Mouse (Mus musculus) hindbrain, postnatal 0 days (tissue): ENCODE data around the gene Gpr156. TPM values are rescaled to one million over a fixed set of nuclear protein-coding genes. Genes with fewer than 3 reads are reported as not detected.
A peak's percentile ranks its signal among the peaks of the same experiment; 100 is the strongest.

Experiments
- ATAC-seq: fragments of 200-750 bp; cut with Nextera tagmentation; 2 replicates; pipeline ENCODE4 v1.8.0; 2017; ENCODE audit warnings: mild to moderate bottlenecking, moderate TSS enrichment, moderate library complexity
- DNase-seq: peaks from one replicate; pipeline ENCODE4 v3.0.0-alpha.2; 2015; ENCODE audit warnings: low spot score
- H3K27ac ChIP-seq: fragments of 300-500 bp; sonication (generic); 2 replicates; pipeline ENCODE4 v1.5.1; 2014; ENCODE audit warnings: mild to moderate bottlenecking
- H3K27me3 ChIP-seq: fragments of 300-500 bp; sonication (generic); 2 replicates; pipeline ENCODE4 v1.6.1; 2014; ENCODE audit warnings: low read length, mixed read lengths; ENCODE audit not compliant: insufficient read depth
- H3K36me3 ChIP-seq: fragments of 300-500 bp; sonication (generic); 2 replicates; pipeline ENCODE4 v1.6.1; 2014; ENCODE audit warnings: low read length, mixed read lengths; ENCODE audit not compliant: insufficient read depth
- H3K4me1 ChIP-seq: fragments of 300-500 bp; sonication (generic); 2 replicates; pipeline ENCODE4 v1.6.1; 2014; ENCODE audit warnings: antibody characterized with exemption, low read length, mixed read lengths; ENCODE audit not compliant: insufficient read depth
- H3K4me2 ChIP-seq: fragments of 300-500 bp; sonication (generic); 2 replicates; pipeline ENCODE4 v1.6.1; 2014; ENCODE audit warnings: low read depth, mild to moderate bottlenecking, low read length, moderate library complexity, mixed read lengths
- H3K4me3 ChIP-seq: fragments of 300-500 bp; sonication (generic); 2 replicates; pipeline ENCODE4 v1.5.1; 2014; ENCODE audit warnings: low read length
- H3K9ac ChIP-seq: fragments of 300-500 bp; sonication (generic); replicated peaks from 2 replicates; pipeline ENCODE4 v1.6.1; 2014; ENCODE audit warnings: mild to moderate bottlenecking, low read length, moderate library complexity, mixed read lengths
- H3K9me3 ChIP-seq: fragments of 300-500 bp; sonication (generic); 2 replicates; pipeline ENCODE4 v1.6.1; 2016; ENCODE audit warnings: low read length, mixed read lengths
- CTCF ChIP-seq: IDR thresholded peaks from 2 replicates; pipeline ENCODE4 v1.5.1; 2016; ENCODE audit warnings: antibody characterized with exemption, control low read depth, low read depth
- WGBS: fragments of 180-500 bp; shearing (Covaris S2); extraction: QIAGEN DNeasy Blood & Tissue Kit; methylation state at CpG from one replicate; pipeline ENCODE4 v1.1.7; 2014; 5-methylcytosine and 5-hydroxymethylcytosine counted together
- polyA plus RNA-seq: library from polyadenylated mRNA; unstranded; fragments of >200 nt; fragmentation: Nextera tagmentation; extraction: Ambion mirVana; gene quantifications from 2 replicates; pipeline ENCODE4 v1.2.1, GENCODE M21; 2015
- total RNA-seq: library from RNA; depleted of rRNA; stranded (reverse); fragments of >200 nt; gene quantifications from 2 replicates; pipeline ENCODE4 v1.2.3, GENCODE M21; 2014

Gpr156 gene
- total and polyA plus RNA-seq, 2 experiments from 2014 or later: 2.4 to 4.3 TPM

DNA sequence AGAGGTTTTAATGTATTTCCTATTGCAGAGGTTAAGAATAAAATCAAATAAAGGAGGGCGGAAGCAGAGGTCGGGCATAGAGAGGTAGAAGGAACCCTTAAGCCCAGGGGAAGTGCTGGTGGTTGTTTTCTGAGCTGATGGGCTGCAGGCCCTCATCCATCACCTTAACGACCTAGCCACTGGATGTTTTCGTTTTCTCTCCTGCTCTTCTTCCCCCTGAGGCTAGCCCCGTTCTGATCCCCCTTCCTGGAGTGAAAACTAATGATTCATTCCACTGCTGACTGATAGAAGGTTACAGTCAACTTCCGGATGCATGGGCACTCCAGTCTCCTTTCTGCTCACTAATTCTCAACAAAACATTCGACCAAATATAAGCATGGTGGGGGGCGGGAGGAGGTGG, 76.5 kb downstream of the Gpr156 start:
- TF ChIP-seq CTCF: no peak
- Histone ChIP-seq H3K4me1 (peaks cover 6% of the 10 kb centered on the region), H3K4me3 (no peak overlapping the region), H3K9me3 (no peaks in the 10 kb centered on the region), H3K27ac (no peak overlapping the region), H3K27me3 (no peaks in the 10 kb centered on the region), H3K9ac (no peak overlapping the region), H3K36me3 (no peaks in the 10 kb centered on the region), H3K4me2 (no peak overlapping the region)
- WGBS: 36% methylated on average over 8 of the region's 8 CpGs
- DNase-seq: no peak
- no peak for ATAC-seq

- Histone ChIP-seq H3K27me3 (no peaks in the 10 kb centered on the region), H3K9me3 (no peaks in the 10 kb centered on the region), H3K36me3 (no peaks in the 10 kb centered on the region), H3K4me1 (peaks cover 6% of the 10 kb centered on the region), H3K9ac (no peak overlapping the region), H3K27ac (no peak overlapping the region), H3K4me2 (peak overlapping the region; percentile 23; the same call in 1 of the 2 replicates), H3K4me3 (no peak overlapping the region)
- TF ChIP-seq CTCF: peak; percentile 81
- ATAC-seq (peak; percentile 82), DNase-seq (peak; percentile 82)
- 14% methylated on average over 12 of the region's 12 CpGs for WGBS
These were observed 78.4 kb downstream of the Gpr156 start for GRCm38 (mm10) chr16:37994647-37995046.

DNA sequence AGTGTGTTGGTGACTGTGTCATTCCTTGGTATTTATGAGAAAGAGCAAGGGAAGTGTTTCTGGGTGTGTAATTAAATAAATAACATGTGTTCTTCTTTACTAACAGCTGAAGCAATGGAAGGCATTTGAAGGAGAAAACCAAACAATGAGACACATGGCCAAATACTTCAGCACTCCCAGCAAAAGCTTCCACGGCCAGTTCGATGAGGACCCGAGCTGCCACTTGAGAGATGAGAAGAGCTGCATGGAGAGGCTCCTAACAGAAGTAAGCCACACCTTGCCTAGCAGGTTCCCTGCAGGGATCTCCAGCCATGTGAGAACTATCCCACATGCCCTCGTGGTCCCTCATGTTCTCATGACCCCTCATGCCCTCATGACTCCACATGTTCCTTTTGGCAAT, 81.5 kb downstream of the Gpr156 start:
- H3K27ac ChIP-seq: no peak overlapping the region
- H3K4me1 ChIP-seq: no peaks in the 10 kb centered on the region
- H3K9me3 ChIP-seq: no peaks in the 10 kb centered on the region
- DNase-seq: no peak
- no peak overlapping the region for H3K4me3 ChIP-seq
- 76% methylated on average over 4 of the region's 4 CpGs for WGBS
- H3K9ac ChIP-seq: no peak overlapping the region
- ATAC-seq: no peak
- no peaks in the 10 kb centered on the region for H3K36me3 ChIP-seq
- no peak overlapping the region for H3K4me2 ChIP-seq
- TF ChIP-seq CTCF: no peak
- no peaks in the 10 kb centered on the region for H3K27me3 ChIP-seq

DNA sequence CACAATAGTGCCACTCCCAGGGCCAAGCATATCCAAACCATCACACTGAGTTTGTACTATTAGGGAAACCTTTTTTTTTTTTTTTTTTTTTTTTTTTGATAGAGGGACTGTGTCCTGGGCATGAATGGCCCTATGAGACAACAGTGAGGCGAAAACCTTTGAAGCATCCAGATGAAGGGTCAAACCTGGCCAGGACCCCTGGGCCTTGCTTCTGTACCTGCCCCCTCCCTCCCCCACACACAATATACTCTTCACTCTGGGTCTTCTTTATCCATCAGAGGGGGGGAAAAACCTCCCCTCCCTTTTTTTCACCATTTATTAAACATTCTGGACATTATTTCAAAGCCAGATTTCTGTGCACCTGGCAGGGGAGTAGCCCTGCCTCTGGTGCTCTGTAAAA, 83.5 kb downstream of the Gpr156 start:
- H3K9me3 ChIP-seq: no peaks in the 10 kb centered on the region
- H3K27ac ChIP-seq: no peak overlapping the region
- 67% methylated on average over 1 of the region's 1 CpGs for WGBS
- H3K4me2 ChIP-seq: no peak overlapping the region
- TF ChIP-seq CTCF: no peak
- ATAC-seq: no peak
- no peak overlapping the region for H3K4me3 ChIP-seq
- H3K27me3 ChIP-seq: no peaks in the 10 kb centered on the region
- H3K36me3 ChIP-seq: no peaks in the 10 kb centered on the region
- no peaks in the 10 kb centered on the region for H3K4me1 ChIP-seq
- no peak for DNase-seq
- no peak overlapping the region for H3K9ac ChIP-seq

GRCm38 (mm10) chr16:38000178-38000577, 83.9 kb downstream of the Gpr156 start:
- 17% methylated on average over 7 of the region's 7 CpGs for WGBS
- DNase-seq (peak; percentile 19), ATAC-seq (no peak)
- H3K4me2 ChIP-seq: no peak overlapping the region
- H3K4me1 ChIP-seq: no peaks in the 10 kb centered on the region
- 0 out of 2 replicates have a peak overlapping the region, but pooled peaks have one; percentile 17 for H3K9ac ChIP-seq
- no peaks in the 10 kb centered on the region for H3K27me3 ChIP-seq
- H3K27ac ChIP-seq: 0 out of 2 replicates have a peak overlapping the region, but pooled peaks have one; percentile 54
- no peaks in the 10 kb centered on the region for H3K9me3 ChIP-seq
- H3K36me3 ChIP-seq: no peaks in the 10 kb centered on the region
- H3K4me3 ChIP-seq: no peak overlapping the region
- TF ChIP-seq CTCF: no peak

DNA sequence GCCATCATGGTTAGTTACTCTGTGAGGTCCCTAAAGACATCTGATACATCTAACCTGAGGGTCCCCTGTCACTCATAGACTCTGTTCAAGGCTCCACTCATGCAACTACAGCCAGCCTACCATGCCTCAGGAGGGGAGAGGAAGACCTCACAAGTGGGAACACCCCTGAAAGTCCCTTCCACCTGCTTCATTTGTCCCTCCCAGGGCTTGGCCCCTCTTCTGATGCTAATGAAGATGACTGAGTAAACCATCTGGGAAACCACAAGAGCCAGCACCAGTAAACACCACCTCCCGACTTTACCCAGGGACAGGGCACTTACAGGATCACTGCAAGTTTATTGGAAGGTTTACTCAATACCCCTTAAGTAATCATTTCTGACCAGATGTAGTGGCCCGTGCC, 85.5 kb downstream of the Gpr156 start:
- H3K9ac ChIP-seq: no peak overlapping the region
- H3K4me3 ChIP-seq: no peak overlapping the region
- WGBS: 41% methylated on average over 2 of the region's 2 CpGs
- H3K9me3 ChIP-seq: no peaks in the 10 kb centered on the region
- TF ChIP-seq CTCF: no peak
- no peak overlapping the region for H3K27ac ChIP-seq
- DNase-seq (no peak), ATAC-seq (no peak)
- no peaks in the 10 kb centered on the region for H3K4me1 ChIP-seq
- no peaks in the 10 kb centered on the region for H3K27me3 ChIP-seq
- no peaks in the 10 kb centered on the region for H3K36me3 ChIP-seq
- H3K4me2 ChIP-seq: no peak overlapping the region

- 92% methylated on average over 3 of the region's 3 CpGs for WGBS
- TF ChIP-seq CTCF: no peak
- Histone ChIP-seq H3K9me3 (no peaks in the 10 kb centered on the region), H3K27me3 (no peaks in the 10 kb centered on the region), H3K4me2 (no peak overlapping the region), H3K9ac (no peak overlapping the region), H3K4me1 (no peaks in the 10 kb centered on the region), H3K36me3 (no peaks in the 10 kb centered on the region), H3K27ac (no peak overlapping the region), H3K4me3 (no peak overlapping the region)
- DNase-seq (no peak), ATAC-seq (no peak)
These were observed 86.2 kb downstream of the Gpr156 start for GRCm38 (mm10) chr16:38002485-38002884.
